Mouse (Mus musculus): ENCODE measurements around the gene Npb. TPM values are rescaled to one million over a fixed set of nuclear protein-coding genes. Genes with fewer than 3 reads are reported as not detected.
"Not testable (repeated sequence)": the region's sequence is repeated elsewhere in the genome, so short reads cannot be mapped to it uniquely, and the experiment has no call there.

Npb gene
- 0.40 and 0.62 TPM in 2 replicates for polyA plus RNA-seq (2012; rRNA removed)

- peak; percentile 19 for DNase-seq (ENCODE audit: low spot score)
These were observed at the start of gene Npb for GRCm38 (mm10) chr11:120608241-120609034. Gene Npb (plus strand): TSS chr11:120608477.

GRCm38 (mm10) chr11:120558843-120559242 is 49.4 kb upstream of the Npb start:
- DNase-seq (ENCODE audit: low spot score): not testable (repeated sequence)

GRCm38 (mm10) chr11:120560952-120561728 is 47.1 kb upstream of the Npb start:
- DNase-seq (ENCODE audit: low spot score): no peak

- DNase-seq (ENCODE audit: low spot score): no peak
These were observed 45.3 kb upstream of the Npb start for GRCm38 (mm10) chr11:120562949-120563348.

GRCm38 (mm10) chr11:120565114-120565513 is 43.2 kb upstream of the Npb start:
- no peak for DNase-seq (ENCODE audit: low spot score)

GRCm38 (mm10) chr11:120568324-120568723 is 40.0 kb upstream of the Npb start:
- no peak for DNase-seq (ENCODE audit: low spot score)

GRCm38 (mm10) chr11:120571122-120571521 is 37.2 kb upstream of the Npb start:
- no peak for DNase-seq (ENCODE audit: low spot score)

GRCm38 (mm10) chr11:120571754-120572416 is 36.4 kb upstream of the Npb start:
- no peak for DNase-seq (ENCODE audit: low spot score)

GRCm38 (mm10) chr11:120572417-120572751 is 35.9 kb upstream of the Npb start:
- DNase-seq (ENCODE audit: low spot score): no peak

GRCm38 (mm10) chr11:120572752-120573584 is 35.3 kb upstream of the Npb start, which contains the start of gene P4hb:
Gene P4hb (minus strand): TSS chr11:120573253.
- peak; percentile 99 for DNase-seq (ENCODE audit: low spot score)

- DNase-seq (ENCODE audit: low spot score): no peak
These were observed 34.5 kb upstream of the Npb start for GRCm38 (mm10) chr11:120573585-120574277.

GRCm38 (mm10) chr11:120574278-120574600 is 34.0 kb upstream of the Npb start:
- no peak for DNase-seq (ENCODE audit: low spot score)

- no peak for DNase-seq (ENCODE audit: low spot score)
These were observed 33.2 kb upstream of the Npb start for GRCm38 (mm10) chr11:120575046-120575445.

- DNase-seq (ENCODE audit: low spot score): no peak
These were observed 32.3 kb upstream of the Npb start for GRCm38 (mm10) chr11:120575940-120576339.

- no peak for DNase-seq (ENCODE audit: low spot score)
These were observed 31.8 kb upstream of the Npb start for GRCm38 (mm10) chr11:120576365-120576981.

- DNase-seq (ENCODE audit: low spot score): no peak
These were observed 30.9 kb upstream of the Npb start for GRCm38 (mm10) chr11:120577211-120578023.

- DNase-seq (ENCODE audit: low spot score): no peak
These were observed 30.1 kb upstream of the Npb start for GRCm38 (mm10) chr11:120578024-120578693.

GRCm38 (mm10) chr11:120578694-120579243 is 29.5 kb upstream of the Npb start:
- DNase-seq (ENCODE audit: low spot score): no peak
